Mouse (Mus musculus): ENCODE data around the gene Prkag2.
A peak's percentile ranks its signal among the peaks of the same experiment; 100 is the strongest.

Gene Prkag2

GRCm38 (mm10) chr5:25050827-25051226 lies 49.6 kb downstream of the Prkag2 start:
- DNase-seq (ENCODE audit: low spot score in 2 of 2): no peak

- no peak for DNase-seq (ENCODE audit: low spot score in 2 of 2)
Observed at GRCm38 (mm10) chr5:25047670-25048069, 52.8 kb downstream of the Prkag2 start.

GRCm38 (mm10) chr5:25046762-25047161 lies 53.7 kb downstream of the Prkag2 start:
- DNase-seq (ENCODE audit: low spot score in 2 of 2): no peak

GRCm38 (mm10) chr5:25044007-25044406 lies 56.4 kb downstream of the Prkag2 start:
- no peak for DNase-seq (ENCODE audit: low spot score in 2 of 2)

- no peak for DNase-seq (ENCODE audit: low spot score in 2 of 2)
Observed at GRCm38 (mm10) chr5:25041947-25042346, 58.5 kb downstream of the Prkag2 start.

GRCm38 (mm10) chr5:25041307-25041706 lies 59.1 kb downstream of the Prkag2 start:
- DNase-seq (ENCODE audit: low spot score in 2 of 2): no peak

GRCm38 (mm10) chr5:25040903-25041302 lies 59.5 kb downstream of the Prkag2 start:
- no peak for DNase-seq (ENCODE audit: low spot score in 2 of 2)

GRCm38 (mm10) chr5:25038827-25039226 lies 61.6 kb downstream of the Prkag2 start:
- no peak for DNase-seq (ENCODE audit: low spot score in 2 of 2)

- DNase-seq (ENCODE audit: low spot score in 2 of 2): no peak
Observed at GRCm38 (mm10) chr5:25035391-25035790, 65.1 kb downstream of the Prkag2 start.

GRCm38 (mm10) chr5:25031456-25031856 lies 69.0 kb downstream of the Prkag2 start:
- DNase-seq (ENCODE audit: low spot score in 2 of 2): peak in 1 of 2 experiments; percentile 69

GRCm38 (mm10) chr5:25031037-25031436 lies 69.4 kb downstream of the Prkag2 start:
- no peak for DNase-seq (ENCODE audit: low spot score in 2 of 2)

- no peak for DNase-seq (ENCODE audit: low spot score in 2 of 2)
Observed at GRCm38 (mm10) chr5:25030276-25030681, 70.2 kb downstream of the Prkag2 start.

GRCm38 (mm10) chr5:25027673-25028072 lies 72.8 kb downstream of the Prkag2 start:
- DNase-seq (ENCODE audit: low spot score in 2 of 2): no peak

- DNase-seq (ENCODE audit: low spot score in 2 of 2): peak; percentile 29 to 35
Observed at GRCm38 (mm10) chr5:25025309-25026019, 75.0 kb downstream of the Prkag2 start.

- peak; percentile 46 to 57 for DNase-seq (ENCODE audit: low spot score in 2 of 2)
Observed at GRCm38 (mm10) chr5:25022904-25023303, 77.5 kb downstream of the Prkag2 start.

- DNase-seq (ENCODE audit: low spot score in 2 of 2): no peak
Observed at GRCm38 (mm10) chr5:25019221-25019620, 81.2 kb downstream of the Prkag2 start.

GRCm38 (mm10) chr5:25012134-25012533 lies 88.3 kb downstream of the Prkag2 start:
- no peak for DNase-seq (ENCODE audit: low spot score in 2 of 2)

GRCm38 (mm10) chr5:25011019-25011485 lies 89.4 kb downstream of the Prkag2 start:
- DNase-seq (ENCODE audit: low spot score in 2 of 2): peak; percentile 80 to 87

- DNase-seq (ENCODE audit: low spot score in 2 of 2): peak; percentile 84 to 89
Observed at GRCm38 (mm10) chr5:25010438-25010892, 90.0 kb downstream of the Prkag2 start.

GRCm38 (mm10) chr5:25009770-25010169 lies 90.7 kb downstream of the Prkag2 start:
- DNase-seq (ENCODE audit: low spot score in 2 of 2): no peak

GRCm38 (mm10) chr5:25008966-25009365 lies 91.5 kb downstream of the Prkag2 start:
- DNase-seq (ENCODE audit: low spot score in 2 of 2): no peak

GRCm38 (mm10) chr5:25006848-25007247 lies 93.6 kb downstream of the Prkag2 start:
- peak; percentile 76 to 83 for DNase-seq (ENCODE audit: low spot score in 2 of 2)

- no peak for DNase-seq (ENCODE audit: low spot score in 2 of 2)
Observed at GRCm38 (mm10) chr5:25005532-25006129, 94.8 kb downstream of the Prkag2 start.
